Mouse (Mus musculus) brain, embryonic 14.5 days (tissue): Measurements from ENCODE around the gene Hecw2. TPM values are rescaled to one million over a fixed set of nuclear protein-coding genes. Genes with fewer than 3 reads are reported as not detected.

Source experiments
- DNase-seq: peaks from one replicate; pipeline ENCODE4 v3.0.0-alpha.2; 2011; ENCODE audit warnings: low read depth
- CTCF ChIP-seq: fragments of 200-500 bp; IDR thresholded peaks from 2 replicates; pipeline ENCODE4 v1.5.1; 2012; ENCODE audit warnings: inconsistent platforms, mild to moderate bottlenecking, moderate library complexity, borderline replicate concordance; ENCODE audit not compliant: insufficient read depth, insufficient read length; ENCODE audit errors: extremely low read depth
- POLR2A ChIP-seq: fragments of 200-500 bp; IDR thresholded peaks from 2 replicates; pipeline ENCODE4 v1.6.1; 2012; ENCODE audit warnings: mild to moderate bottlenecking, inconsistent platforms, borderline replicate concordance; ENCODE audit not compliant: poor library complexity, insufficient read depth, insufficient read length, severe bottlenecking; ENCODE audit errors: extremely low read depth
- polyA plus RNA-seq: library from polyadenylated mRNA; depleted of rRNA; stranded (reverse); fragments of >200 nt; gene quantifications from 2 replicates; pipeline ENCODE4 v1.2.3, GENCODE M21; 2012

Hecw2 gene
- polyA plus RNA-seq, 1 experiment, result 4.7 TPM

GRCm38 (mm10) chr1:54110920-54111605, 83.9 kb downstream of the Hecw2 start:
- no peak for DNase-seq
- TF ChIP-seq POLR2A, result no peak
- no peak for TF ChIP-seq CTCF

- TF ChIP-seq CTCF (no peak), POLR2A (no peak)
- DNase-seq, result no peak
These were observed 85.7 kb downstream of the Hecw2 start for GRCm38 (mm10) chr1:54109255-54109654.

DNA sequence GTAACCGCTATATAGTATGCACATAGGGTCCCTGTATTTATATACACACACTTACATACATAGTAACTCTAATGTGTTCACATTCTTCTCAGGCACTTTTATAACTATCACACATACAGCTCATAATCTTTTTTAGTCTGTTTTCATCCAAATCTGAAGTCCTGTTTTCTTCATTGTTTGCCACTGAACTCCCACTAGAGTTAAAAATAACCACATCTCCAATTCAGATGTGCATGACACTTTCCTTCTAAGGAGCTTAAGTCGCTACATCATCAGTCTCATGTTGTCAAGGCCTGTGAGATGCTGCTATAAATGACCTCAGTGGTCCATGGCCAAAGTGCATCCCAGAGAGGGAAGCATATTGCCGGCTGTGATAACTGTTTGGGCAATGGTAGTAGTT, 88.2 kb downstream of the Hecw2 start:
- TF ChIP-seq POLR2A (no peak), CTCF (no peak)
- DNase-seq, result no peak

- no peak for DNase-seq
These were observed 115.3 kb downstream of the Hecw2 start for GRCm38 (mm10) chr1:54079708-54080107.

DNA sequence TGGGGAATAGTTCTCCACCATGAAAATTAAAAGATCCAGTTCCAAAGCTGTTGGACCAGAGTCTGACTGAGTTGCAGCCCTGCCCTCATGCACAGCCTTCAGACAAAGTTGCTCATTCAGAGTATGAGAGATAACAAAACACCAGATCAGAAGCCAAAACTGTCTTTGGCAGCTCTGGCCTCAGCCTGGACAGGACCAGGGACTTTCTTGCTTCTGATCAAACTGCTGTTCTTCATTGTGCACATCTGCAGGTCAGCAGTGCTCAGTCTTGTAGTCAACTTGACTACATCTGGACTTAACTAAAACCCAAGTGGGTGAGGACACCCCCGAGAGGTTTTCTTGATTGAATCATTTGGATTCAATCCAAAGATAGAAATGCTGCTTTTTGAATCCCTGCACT, 120.5 kb downstream of the Hecw2 start:
- no peak for DNase-seq
- no peak for TF ChIP-seq POLR2A
- no peak for TF ChIP-seq CTCF

More at GRCm38 (mm10) chr1:54079708-54080107, 115.3 kb downstream of the Hecw2 start:
- TF ChIP-seq POLR2A, result no peak
- TF ChIP-seq CTCF, result no peak

DNA sequence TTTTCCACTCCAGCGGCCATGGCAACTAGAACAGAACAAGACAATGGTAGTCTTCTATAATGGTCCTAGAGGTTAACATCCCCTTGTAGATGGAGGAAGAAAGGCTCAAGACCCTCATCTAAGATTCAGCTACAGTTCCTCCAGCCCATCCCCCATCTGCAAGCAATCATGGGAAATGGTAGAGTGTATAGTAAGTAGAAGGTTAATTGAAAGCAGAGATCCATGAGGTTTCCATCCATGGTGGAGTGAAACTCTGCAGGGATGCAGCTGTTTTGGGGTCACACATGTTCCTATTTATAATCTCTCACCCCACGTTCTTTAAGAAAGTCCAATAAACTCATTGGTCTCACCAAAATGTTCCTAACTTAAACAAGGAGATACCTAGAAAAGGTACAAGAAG, 124.8 kb downstream of the Hecw2 start:
- DNase-seq, result no peak
- TF ChIP-seq POLR2A (no peak), CTCF (no peak)

- no peak for DNase-seq
- TF ChIP-seq CTCF (no peak), POLR2A (no peak)
These were observed 126.7 kb downstream of the Hecw2 start for GRCm38 (mm10) chr1:54068248-54068647.

- no peak for DNase-seq
- TF ChIP-seq POLR2A (no peak), CTCF (no peak)
These were observed 129.5 kb downstream of the Hecw2 start for GRCm38 (mm10) chr1:54065434-54065833.

DNA sequence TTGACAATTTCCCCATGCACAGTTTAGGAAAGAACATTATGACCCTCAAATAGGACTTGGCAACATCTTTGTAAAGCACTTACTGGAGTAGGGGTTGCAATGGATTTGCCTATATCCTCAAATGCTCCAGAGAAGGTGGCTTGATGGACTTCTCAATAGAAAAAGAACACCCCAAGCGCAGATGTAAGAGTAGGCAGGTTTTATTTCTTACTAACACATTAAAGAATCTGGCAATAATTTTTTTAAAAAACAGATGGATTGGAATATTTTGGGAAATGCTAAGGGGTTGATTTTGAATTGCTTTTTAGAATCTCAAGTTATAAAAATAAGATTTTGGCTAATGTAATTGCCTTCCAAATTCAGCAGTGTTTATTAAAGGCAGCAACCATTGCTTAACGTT, 133.9 kb downstream of the Hecw2 start:
- no peak for TF ChIP-seq POLR2A
- no peak for TF ChIP-seq CTCF
- no peak for DNase-seq

DNA sequence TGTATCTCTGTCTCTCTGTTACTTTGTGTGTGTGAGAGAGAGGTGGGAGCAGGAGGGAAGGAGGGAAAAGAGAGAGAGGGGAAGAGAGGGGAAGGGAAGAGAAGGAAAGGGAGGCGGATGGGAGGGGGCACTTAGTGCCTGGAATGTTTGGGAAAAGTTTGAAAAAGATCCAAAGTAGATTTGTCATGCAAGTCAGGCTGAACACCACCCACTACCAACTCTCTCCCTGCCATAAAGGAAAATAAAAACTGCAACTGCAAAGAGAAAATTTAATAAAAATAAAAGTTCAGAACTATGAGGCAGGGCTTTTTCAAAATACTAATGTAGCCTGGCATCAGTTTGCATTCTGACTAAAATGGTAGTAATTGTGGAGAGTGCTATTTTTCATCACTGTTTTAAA, 135.2 kb downstream of the Hecw2 start:
- no peak for TF ChIP-seq POLR2A
- no peak for DNase-seq

- TF ChIP-seq POLR2A (no peak), CTCF (no peak)
- DNase-seq, result no peak
These were observed 142.2 kb downstream of the Hecw2 start for GRCm38 (mm10) chr1:54052771-54053170.

- peak; percentile 8 for DNase-seq
- no peak for TF ChIP-seq CTCF
- TF ChIP-seq POLR2A, result no peak
These were observed 148.0 kb downstream of the Hecw2 start for GRCm38 (mm10) chr1:54046923-54047322.

- DNase-seq, result peak; percentile 43
- TF ChIP-seq POLR2A (no peak), CTCF (peak; percentile 59; the same call in 1 of the 2 replicates)
These were observed 155.9 kb downstream of the Hecw2 start for GRCm38 (mm10) chr1:54039062-54039461.

- DNase-seq, result no peak
- TF ChIP-seq CTCF, result no peak
- no peak for TF ChIP-seq POLR2A
These were observed 177.3 kb downstream of the Hecw2 start for GRCm38 (mm10) chr1:54017686-54018085.
